Mouse (Mus musculus) midbrain, embryonic 10.5 days (tissue): ENCODE data around the gene Hectd4. TPM values are rescaled to one million over a fixed set of nuclear protein-coding genes. Genes with fewer than 3 reads are reported as not detected.

Experiments
- DNase-seq: peaks from one replicate; pipeline ENCODE4 v3.0.0-alpha.2; 2017; ENCODE audit warnings: low spot score
- H3K27ac ChIP-seq: fragments of 300-500 bp; sonication (generic); replicated peaks from 2 replicates; pipeline ENCODE4 v1.5.1; 2016; ENCODE audit warnings: mild to moderate bottlenecking
- H3K27me3 ChIP-seq: fragments of 300-500 bp; sonication (generic); 2 replicates; pipeline ENCODE4 v1.6.1; 2016; ENCODE audit warnings: low read depth, mild to moderate bottlenecking; ENCODE audit not compliant: poor library complexity, severe bottlenecking
- H3K36me3 ChIP-seq: fragments of 300-500 bp; sonication (generic); 2 replicates; pipeline ENCODE4 v1.6.1; 2016; ENCODE audit warnings: mild to moderate bottlenecking, moderate library complexity
- H3K4me1 ChIP-seq: fragments of 300-500 bp; sonication (generic); 2 replicates; pipeline ENCODE4 v1.6.1; 2016
- H3K4me3 ChIP-seq: fragments of 300-500 bp; sonication (generic); 2 replicates; pipeline ENCODE4 v1.5.1; 2016; ENCODE audit warnings: mild to moderate bottlenecking, moderate library complexity
- H3K9me3 ChIP-seq: fragments of 300-500 bp; sonication (generic); replicated peaks from 2 replicates; pipeline ENCODE4 v1.6.1; 2016; ENCODE audit warnings: mild to moderate bottlenecking
- WGBS: fragments of 180-500 bp; shearing (Covaris S2); methylation state at CpG from one replicate; pipeline ENCODE4 v1.1.7; 2016; 5-methylcytosine and 5-hydroxymethylcytosine counted together
- polyA plus RNA-seq: library from polyadenylated mRNA; unstranded; fragments of >200 nt; fragmentation: Nextera tagmentation; extraction: Ambion mirVana; gene quantifications from 2 replicates; pipeline ENCODE4 v1.2.1, GENCODE M21; 2016

Hectd4 gene
- polyA plus RNA-seq, 1 experiment from 2014 or later: 3.9 TPM

- Histone ChIP-seq H3K27me3 (no peaks in the 10 kb centered on the region), H3K9me3 (no peaks in the 10 kb centered on the region), H3K4me1 (no peaks in the 10 kb centered on the region), H3K27ac (no peak overlapping the region), H3K4me3 (no peak overlapping the region), H3K36me3 (no peaks in the 10 kb centered on the region)
- DNase-seq: no peak
- 93% methylated on average over 5 of the region's 5 CpGs for WGBS
These were observed 24.3 kb downstream of the Hectd4 start for GRCm38 (mm10) chr5:121244365-121244731.

GRCm38 (mm10) chr5:121245201-121245600, 25.2 kb downstream of the Hectd4 start:
- 89% methylated on average over 7 of the region's 7 CpGs for WGBS

GRCm38 (mm10) chr5:121248766-121249394, 28.9 kb downstream of the Hectd4 start:
- no peak for DNase-seq
- H3K4me3 ChIP-seq: no peak overlapping the region
- H3K36me3 ChIP-seq: peaks cover 2% of the 10 kb centered on the region
- no peaks in the 10 kb centered on the region for H3K9me3 ChIP-seq
- no peaks in the 10 kb centered on the region for H3K4me1 ChIP-seq
- H3K27me3 ChIP-seq: no peaks in the 10 kb centered on the region
- WGBS: 87% methylated on average over 3 of the region's 3 CpGs
- H3K27ac ChIP-seq: no peak overlapping the region

More at GRCm38 (mm10) chr5:121245201-121245600, 25.2 kb downstream of the Hectd4 start:
- Histone ChIP-seq H3K27ac (no peak overlapping the region), H3K27me3 (no peaks in the 10 kb centered on the region), H3K4me3 (no peak overlapping the region), H3K36me3 (no peaks in the 10 kb centered on the region), H3K9me3 (no peaks in the 10 kb centered on the region), H3K4me1 (no peaks in the 10 kb centered on the region)
- DNase-seq: no peak

- WGBS: 91% methylated on average over 3 of the region's 3 CpGs
These were observed 29.7 kb downstream of the Hectd4 start for GRCm38 (mm10) chr5:121249693-121250092.

GRCm38 (mm10) chr5:121251813-121252212, 31.8 kb downstream of the Hectd4 start:
- no peaks in the 10 kb centered on the region for H3K4me1 ChIP-seq
- no peaks in the 10 kb centered on the region for H3K9me3 ChIP-seq
- 85% methylated on average over 8 of the region's 8 CpGs for WGBS
- H3K27ac ChIP-seq: no peak overlapping the region
- peaks cover 15% of the 10 kb centered on the region for H3K36me3 ChIP-seq
- no peak overlapping the region for H3K4me3 ChIP-seq
- H3K27me3 ChIP-seq: no peaks in the 10 kb centered on the region
- no peak for DNase-seq

More at GRCm38 (mm10) chr5:121249693-121250092, 29.7 kb downstream of the Hectd4 start:
- H3K27ac ChIP-seq: no peak overlapping the region
- no peak for DNase-seq
- H3K27me3 ChIP-seq: no peaks in the 10 kb centered on the region
- H3K4me3 ChIP-seq: no peak overlapping the region
- H3K4me1 ChIP-seq: no peaks in the 10 kb centered on the region
- H3K9me3 ChIP-seq: no peaks in the 10 kb centered on the region
- H3K36me3 ChIP-seq: peaks cover 9% of the 10 kb centered on the region

- Histone ChIP-seq H3K27ac (no peak overlapping the region), H3K4me3 (no peak overlapping the region), H3K36me3 (peaks cover 22% of the 10 kb centered on the region), H3K27me3 (no peaks in the 10 kb centered on the region), H3K9me3 (no peaks in the 10 kb centered on the region), H3K4me1 (no peaks in the 10 kb centered on the region)
- WGBS: 92% methylated on average over 18 of the region's 18 CpGs
- DNase-seq: no peak
These were observed 33.9 kb downstream of the Hectd4 start for GRCm38 (mm10) chr5:121253816-121254497.

- 94% methylated on average over 7 of the region's 7 CpGs for WGBS
- Histone ChIP-seq H3K9me3 (no peaks in the 10 kb centered on the region), H3K36me3 (peaks cover 25% of the 10 kb centered on the region), H3K27ac (no peak overlapping the region), H3K4me3 (no peak overlapping the region), H3K27me3 (no peaks in the 10 kb centered on the region), H3K4me1 (no peaks in the 10 kb centered on the region)
- no peak for DNase-seq
These were observed 35.0 kb downstream of the Hectd4 start for GRCm38 (mm10) chr5:121254977-121255376.

- Histone ChIP-seq H3K4me3 (no peak overlapping the region), H3K27ac (no peak overlapping the region), H3K4me1 (no peaks in the 10 kb centered on the region), H3K9me3 (no peaks in the 10 kb centered on the region), H3K27me3 (no peaks in the 10 kb centered on the region), H3K36me3 (peaks cover 36% of the 10 kb centered on the region)
- WGBS: 93% methylated on average over 3 of the region's 3 CpGs
- no peak for DNase-seq
These were observed 41.8 kb downstream of the Hectd4 start for GRCm38 (mm10) chr5:121261806-121262205.

- DNase-seq: no peak
- Histone ChIP-seq H3K4me3 (no peak overlapping the region), H3K9me3 (no peaks in the 10 kb centered on the region), H3K27ac (no peak overlapping the region), H3K4me1 (no peaks in the 10 kb centered on the region), H3K36me3 (peaks cover 37% of the 10 kb centered on the region), H3K27me3 (no peaks in the 10 kb centered on the region)
- WGBS: 95% methylated on average over 8 of the region's 8 CpGs
These were observed 42.4 kb downstream of the Hectd4 start for GRCm38 (mm10) chr5:121262415-121262814.

- no peak overlapping the region for H3K4me3 ChIP-seq
- H3K36me3 ChIP-seq: peaks cover 54% of the 10 kb centered on the region
- no peak for DNase-seq
- 91% methylated on average over 2 of the region's 2 CpGs for WGBS
- H3K27me3 ChIP-seq: no peaks in the 10 kb centered on the region
- H3K4me1 ChIP-seq: no peaks in the 10 kb centered on the region
- H3K9me3 ChIP-seq: no peaks in the 10 kb centered on the region
- no peak overlapping the region for H3K27ac ChIP-seq
These were observed 44.6 kb downstream of the Hectd4 start for GRCm38 (mm10) chr5:121264593-121264992.

GRCm38 (mm10) chr5:121266741-121267382, 46.8 kb downstream of the Hectd4 start:
- Histone ChIP-seq H3K27ac (no peak overlapping the region), H3K4me3 (no peak overlapping the region), H3K36me3 (peaks cover 62% of the 10 kb centered on the region), H3K27me3 (no peaks in the 10 kb centered on the region), H3K9me3 (no peaks in the 10 kb centered on the region), H3K4me1 (no peaks in the 10 kb centered on the region)
- WGBS: 87% methylated on average over 7 of the region's 7 CpGs
- DNase-seq: no peak

- H3K9me3 ChIP-seq: no peaks in the 10 kb centered on the region
- H3K4me1 ChIP-seq: no peaks in the 10 kb centered on the region
- 85% methylated on average over 7 of the region's 7 CpGs for WGBS
- no peak for DNase-seq
- H3K27me3 ChIP-seq: no peaks in the 10 kb centered on the region
- H3K36me3 ChIP-seq: peaks cover 76% of the 10 kb centered on the region
- H3K4me3 ChIP-seq: no peak overlapping the region
- H3K27ac ChIP-seq: no peak overlapping the region
These were observed 51.0 kb downstream of the Hectd4 start for GRCm38 (mm10) chr5:121271046-121271445.

GRCm38 (mm10) chr5:121276808-121277207, 56.8 kb downstream of the Hectd4 start:
- H3K4me3 ChIP-seq: no peak overlapping the region
- H3K27me3 ChIP-seq: no peaks in the 10 kb centered on the region
- 91% methylated on average over 1 of the region's 1 CpGs for WGBS
- H3K27ac ChIP-seq: no peak overlapping the region
- no peaks in the 10 kb centered on the region for H3K4me1 ChIP-seq
- peaks cover 78% of the 10 kb centered on the region for H3K36me3 ChIP-seq
- DNase-seq: no peak
- no peaks in the 10 kb centered on the region for H3K9me3 ChIP-seq
